Mouse (Mus musculus) hindbrain, postnatal 0 days (tissue): ENCODE measurements around the gene Ptprc. TPM values are rescaled to one million over a fixed set of nuclear protein-coding genes. Genes with fewer than 3 reads are reported as not detected.

Source experiments
- ATAC-seq: fragments of 200-750 bp; cut with Nextera tagmentation; 2 replicates; pipeline ENCODE4 v1.8.0; 2017; ENCODE audit warnings: mild to moderate bottlenecking, moderate TSS enrichment, moderate library complexity
- DNase-seq: peaks from one replicate; pipeline ENCODE4 v3.0.0-alpha.2; 2015; ENCODE audit warnings: low spot score
- H3K27ac ChIP-seq: fragments of 300-500 bp; sonication (generic); 2 replicates; pipeline ENCODE4 v1.5.1; 2014; ENCODE audit warnings: mild to moderate bottlenecking
- H3K27me3 ChIP-seq: fragments of 300-500 bp; sonication (generic); 2 replicates; pipeline ENCODE4 v1.6.1; 2014; ENCODE audit warnings: low read length, mixed read lengths; ENCODE audit not compliant: insufficient read depth
- H3K36me3 ChIP-seq: fragments of 300-500 bp; sonication (generic); 2 replicates; pipeline ENCODE4 v1.6.1; 2014; ENCODE audit warnings: low read length, mixed read lengths; ENCODE audit not compliant: insufficient read depth
- H3K4me1 ChIP-seq: fragments of 300-500 bp; sonication (generic); 2 replicates; pipeline ENCODE4 v1.6.1; 2014; ENCODE audit warnings: antibody characterized with exemption, low read length, mixed read lengths; ENCODE audit not compliant: insufficient read depth
- H3K4me2 ChIP-seq: fragments of 300-500 bp; sonication (generic); 2 replicates; pipeline ENCODE4 v1.6.1; 2014; ENCODE audit warnings: low read depth, mild to moderate bottlenecking, low read length, moderate library complexity, mixed read lengths
- H3K4me3 ChIP-seq: fragments of 300-500 bp; sonication (generic); 2 replicates; pipeline ENCODE4 v1.5.1; 2014; ENCODE audit warnings: low read length
- H3K9ac ChIP-seq: fragments of 300-500 bp; sonication (generic); replicated peaks from 2 replicates; pipeline ENCODE4 v1.6.1; 2014; ENCODE audit warnings: mild to moderate bottlenecking, low read length, moderate library complexity, mixed read lengths
- H3K9me3 ChIP-seq: fragments of 300-500 bp; sonication (generic); 2 replicates; pipeline ENCODE4 v1.6.1; 2016; ENCODE audit warnings: low read length, mixed read lengths
- CTCF ChIP-seq: IDR thresholded peaks from 2 replicates; pipeline ENCODE4 v1.5.1; 2016; ENCODE audit warnings: antibody characterized with exemption, control low read depth, low read depth
- WGBS: fragments of 180-500 bp; shearing (Covaris S2); extraction: QIAGEN DNeasy Blood & Tissue Kit; methylation state at CpG from one replicate; pipeline ENCODE4 v1.1.7; 2014; 5-methylcytosine and 5-hydroxymethylcytosine counted together
- polyA plus RNA-seq: library from polyadenylated mRNA; unstranded; fragments of >200 nt; fragmentation: Nextera tagmentation; extraction: Ambion mirVana; gene quantifications from 2 replicates; pipeline ENCODE4 v1.2.1, GENCODE M21; 2015
- total RNA-seq: library from RNA; depleted of rRNA; stranded (reverse); fragments of >200 nt; gene quantifications from 2 replicates; pipeline ENCODE4 v1.2.3, GENCODE M21; 2014

Gene Ptprc
- total and polyA plus RNA-seq, 2 experiments from 2014 or later, result 1.2 to 1.3 TPM

- H3K9ac ChIP-seq, result no peak overlapping the region
- no peaks in the 10 kb centered on the region for H3K36me3 ChIP-seq
- no peaks in the 10 kb centered on the region for H3K9me3 ChIP-seq
- DNase-seq (no peak), ATAC-seq (no peak)
- no peak for TF ChIP-seq CTCF
- no peaks in the 10 kb centered on the region for H3K27me3 ChIP-seq
- no peak overlapping the region for H3K4me3 ChIP-seq
- no peaks in the 10 kb centered on the region for H3K4me1 ChIP-seq
- H3K4me2 ChIP-seq, result no peak overlapping the region
- no peak overlapping the region for H3K27ac ChIP-seq
Measured at GRCm38 (mm10) chr1:138083707-138084106, 91.8 kb downstream of the Ptprc start.

- Histone ChIP-seq H3K9me3 (no peaks in the 10 kb centered on the region), H3K27me3 (no peaks in the 10 kb centered on the region), H3K9ac (no peak overlapping the region), H3K4me3 (no peak overlapping the region), H3K4me2 (no peak overlapping the region), H3K27ac (no peak overlapping the region), H3K4me1 (no peaks in the 10 kb centered on the region), H3K36me3 (no peaks in the 10 kb centered on the region)
- ATAC-seq (no peak), DNase-seq (no peak)
- no peak for TF ChIP-seq CTCF
- 96% methylated on average over 1 of the region's 1 CpGs for WGBS
Measured at GRCm38 (mm10) chr1:138080308-138080707, 95.2 kb downstream of the Ptprc start.

GRCm38 (mm10) chr1:138044196-138044945, 131.1 kb downstream of the Ptprc start:
- H3K27me3 ChIP-seq, result no peaks in the 10 kb centered on the region
- no peak overlapping the region for H3K4me3 ChIP-seq
- ATAC-seq (peak; percentile 76), DNase-seq (peak; percentile 95)
- 37% methylated on average over 10 of the region's 10 CpGs for WGBS
- H3K36me3 ChIP-seq, result no peaks in the 10 kb centered on the region
- TF ChIP-seq CTCF, result peak; percentile 83
- no peak overlapping the region for H3K27ac ChIP-seq
- no peaks in the 10 kb centered on the region for H3K4me1 ChIP-seq
- peak overlapping the region; percentile 32 for H3K4me2 ChIP-seq
- H3K9ac ChIP-seq, result no peak overlapping the region
- H3K9me3 ChIP-seq, result no peaks in the 10 kb centered on the region

GRCm38 (mm10) chr1:138040556-138040955, 135.0 kb downstream of the Ptprc start:
- H3K4me1 ChIP-seq, result no peaks in the 10 kb centered on the region
- DNase-seq, result peak; percentile 20
- 46% methylated on average over 5 of the region's 5 CpGs for WGBS

GRCm38 (mm10) chr1:138039201-138039600, 136.3 kb downstream of the Ptprc start:
- Histone ChIP-seq H3K4me2 (no peak overlapping the region), H3K9me3 (no peaks in the 10 kb centered on the region), H3K27me3 (no peaks in the 10 kb centered on the region), H3K4me3 (no peak overlapping the region), H3K36me3 (no peaks in the 10 kb centered on the region), H3K27ac (no peak overlapping the region), H3K4me1 (no peaks in the 10 kb centered on the region), H3K9ac (no peak overlapping the region)
- ATAC-seq (no peak), DNase-seq (no peak)
- no peak for TF ChIP-seq CTCF
- 52% methylated on average over 1 of the region's 1 CpGs for WGBS

More at GRCm38 (mm10) chr1:138040556-138040955, 135.0 kb downstream of the Ptprc start:
- Histone ChIP-seq H3K9ac (no peak overlapping the region), H3K4me2 (no peak overlapping the region), H3K9me3 (no peaks in the 10 kb centered on the region), H3K27ac (no peak overlapping the region), H3K27me3 (no peaks in the 10 kb centered on the region), H3K4me3 (no peak overlapping the region), H3K36me3 (no peaks in the 10 kb centered on the region)
- no peak for ATAC-seq
- no peak for TF ChIP-seq CTCF

- WGBS, result 63% methylated on average over 5 of the region's 5 CpGs
- TF ChIP-seq CTCF, result no peak
- H3K36me3 ChIP-seq, result no peaks in the 10 kb centered on the region
- no peaks in the 10 kb centered on the region for H3K4me1 ChIP-seq
- no peak overlapping the region for H3K4me2 ChIP-seq
- ATAC-seq (no peak), DNase-seq (no peak)
- H3K27me3 ChIP-seq, result no peaks in the 10 kb centered on the region
- no peak overlapping the region for H3K27ac ChIP-seq
- H3K4me3 ChIP-seq, result no peak overlapping the region
- H3K9me3 ChIP-seq, result no peaks in the 10 kb centered on the region
- no peak overlapping the region for H3K9ac ChIP-seq
Measured at GRCm38 (mm10) chr1:138037484-138037883, 138.0 kb downstream of the Ptprc start.

GRCm38 (mm10) chr1:138029649-138030048, 145.9 kb downstream of the Ptprc start:
- DNase-seq, result peak; percentile 38
- WGBS, result 14% methylated on average over 4 of the region's 4 CpGs

More at GRCm38 (mm10) chr1:138029649-138030048, 145.9 kb downstream of the Ptprc start:
- Histone ChIP-seq H3K36me3 (no peaks in the 10 kb centered on the region), H3K4me2 (no peak overlapping the region), H3K9me3 (no peaks in the 10 kb centered on the region), H3K27ac (no peak overlapping the region), H3K4me1 (no peaks in the 10 kb centered on the region), H3K9ac (no peak overlapping the region), H3K27me3 (no peaks in the 10 kb centered on the region), H3K4me3 (no peak overlapping the region)
- TF ChIP-seq CTCF, result no peak
- ATAC-seq, result peak; percentile 89
